Mouse (Mus musculus) MEL (cell line): ENCODE data around the gene Tsku. TPM values are rescaled to one million over a fixed set of nuclear protein-coding genes. Genes with fewer than 3 reads are reported as not detected.

Experiments used
- DNase-seq: peaks from one replicate; pipeline ENCODE4 v3.0.0; 2011; ENCODE audit warnings: low read depth, low spot score
- H3K27ac ChIP-seq: 2 replicates; pipeline ENCODE4 v1.5.1; 2012; ENCODE audit warnings: low read depth, mild to moderate bottlenecking, control low read depth, low read length, moderate library complexity; ENCODE audit not compliant: control insufficient read depth
- H3K27me3 ChIP-seq, 2 experiments: fragments of 150-350 bp in 1 of 2; sonication (generic) in 1 of 2; 2 replicates each; pipeline ENCODE4 v1.6.1; 2012; ENCODE audit warnings: low read length in 2 of 2, mild to moderate bottlenecking in 2 of 2, improper control_type of control experiment in 1 of 2, moderate library complexity in 1 of 2; ENCODE audit not compliant: insufficient read depth in 2 of 2, control insufficient read depth in 1 of 2
- H3K36me3 ChIP-seq, 2 experiments: 2 replicates each; pipeline ENCODE4 v1.6.1; 2012 to 2014; ENCODE audit warnings: low read length in 2 of 2, improper control_type of control experiment in 1 of 2, inconsistent platforms in 1 of 2, mild to moderate bottlenecking in 1 of 2; ENCODE audit not compliant: insufficient read depth in 2 of 2, control insufficient read depth in 1 of 2
- H3K4me1 ChIP-seq, 2 experiments: fragments of 150-350 bp in 1 of 2; sonication (generic) in 1 of 2; 2 replicates each; pipeline ENCODE4 v1.6.1; 2012; ENCODE audit warnings: low read length in 2 of 2, improper control_type of control experiment in 1 of 2, mild to moderate bottlenecking in 1 of 2; ENCODE audit not compliant: insufficient read depth in 2 of 2, control insufficient read depth in 1 of 2
- H3K4me3 ChIP-seq, 2 experiments: fragments of 150-350 bp in 1 of 2; sonication (generic) in 1 of 2; 2 replicates each; pipeline ENCODE4 v1.5.1; 2012; ENCODE audit warnings: low read depth in 2 of 2, low read length in 2 of 2, mild to moderate bottlenecking in 2 of 2, moderate library complexity in 2 of 2, control low read depth in 1 of 2, improper control_type of control experiment in 1 of 2; ENCODE audit not compliant: control insufficient read depth in 1 of 2, insufficient read depth in 1 of 2
- H3K79me2 ChIP-seq: 2 replicates; pipeline ENCODE4 v1.6.1; 2012; ENCODE audit warnings: mild to moderate bottlenecking, low read length, moderate library complexity; ENCODE audit not compliant: control insufficient read depth, poor library complexity, insufficient read depth
- H3K9ac ChIP-seq: 2 replicates; pipeline ENCODE4 v1.6.1; 2012; ENCODE audit warnings: low read depth, mild to moderate bottlenecking, control low read depth, low read length, moderate library complexity; ENCODE audit not compliant: control insufficient read depth, poor library complexity, severe bottlenecking
- H3K9me3 ChIP-seq: fragments of 150-350 bp; sonication (generic); replicated peaks from 2 replicates; pipeline ENCODE4 v1.6.1; 2012; ENCODE audit warnings: mild to moderate bottlenecking, low read length, improper control_type of control experiment, moderate library complexity; ENCODE audit not compliant: insufficient read depth
- CHD2 ChIP-seq: IDR thresholded peaks from 2 replicates; pipeline ENCODE4 v1.6.1; 2011; ENCODE audit warnings: low read length, improper control_type of control experiment
- CTCF ChIP-seq, 3 experiments: IDR thresholded peaks in 2 of 3; conservative IDR thresholded peaks in 1 of 3; 2 replicates each; pipeline ENCODE4 v1.5.1; 2011 to 2012; ENCODE audit warnings: low read length in 3 of 3, low read depth in 2 of 3, mild to moderate bottlenecking in 2 of 3, improper control_type of control experiment in 1 of 3, inconsistent platforms in 1 of 3, mixed read lengths in 1 of 3, moderate library complexity in 1 of 3; ENCODE audit not compliant: control insufficient read depth in 1 of 3, insufficient read depth in 1 of 3, poor library complexity in 1 of 3, severe bottlenecking in 1 of 3
- ELF1 ChIP-seq: IDR thresholded peaks from 2 replicates; pipeline ENCODE4 v1.6.1; 2014; ENCODE audit warnings: low read depth, mild to moderate bottlenecking, inconsistent platforms, low read length, improper control_type of control experiment, moderate library complexity
- EP300 ChIP-seq, 2 experiments: IDR thresholded peaks; 2 replicates each; pipeline ENCODE4 v1.6.1; 2011; ENCODE audit warnings: improper control_type of control experiment in 2 of 2, low read length in 2 of 2, low read depth in 1 of 2, mild to moderate bottlenecking in 1 of 2
- ETS1 ChIP-seq: IDR thresholded peaks from 2 replicates; pipeline ENCODE4 v1.6.1; 2012; ENCODE audit warnings: low read depth, mild to moderate bottlenecking, inconsistent platforms, low read length, improper control_type of control experiment, moderate library complexity
- GATA1 ChIP-seq: IDR thresholded peaks from 2 replicates; pipeline ENCODE4 v1.6.1; 2011; ENCODE audit warnings: low read depth, low read length, improper control_type of control experiment
- JUND ChIP-seq: IDR thresholded peaks from 2 replicates; pipeline ENCODE4 v1.6.1; 2011; ENCODE audit warnings: low read depth, mild to moderate bottlenecking, improper control_type of control experiment, low read length
- KAT2A ChIP-seq: conservative IDR thresholded peaks from 2 replicates; pipeline ENCODE4 v1.6.1; 2012; ENCODE audit warnings: low read depth, low read length, improper control_type of control experiment, inconsistent platforms
- MAFK ChIP-seq: IDR thresholded peaks from 2 replicates; pipeline ENCODE4 v1.6.1; 2011; ENCODE audit warnings: low read depth, mild to moderate bottlenecking, low read length, improper control_type of control experiment, borderline replicate concordance
- MAZ ChIP-seq: IDR thresholded peaks from 2 replicates; pipeline ENCODE4 v1.6.1; 2012; ENCODE audit warnings: low read depth, mild to moderate bottlenecking, inconsistent platforms, low read length, improper control_type of control experiment
- MEF2A ChIP-seq: IDR thresholded peaks from 2 replicates; pipeline ENCODE4 v1.6.1; 2014; ENCODE audit warnings: low read depth, mild to moderate bottlenecking, inconsistent platforms, low read length, improper control_type of control experiment; ENCODE audit not compliant: poor library complexity, insufficient replicate concordance, severe bottlenecking; ENCODE audit errors: extremely low read depth
- MYB ChIP-seq: IDR thresholded peaks from 2 replicates; pipeline ENCODE4 v1.6.1; 2011; ENCODE audit warnings: mild to moderate bottlenecking, low read depth, low read length, improper control_type of control experiment
- NRF1 ChIP-seq: IDR thresholded peaks from 2 replicates; pipeline ENCODE4 v1.6.1; 2014; ENCODE audit warnings: low read depth, mild to moderate bottlenecking, inconsistent platforms, low read length, improper control_type of control experiment, moderate library complexity; ENCODE audit not compliant: poor library complexity, insufficient read depth, severe bottlenecking
- POLR2A ChIP-seq, 2 experiments: IDR thresholded peaks; 2 replicates each; pipeline ENCODE4 v1.6.1; 2011 to 2012; ENCODE audit warnings: low read length in 2 of 2, mild to moderate bottlenecking in 2 of 2, control low read depth in 1 of 2, improper control_type of control experiment in 1 of 2, low read depth in 1 of 2, moderate library complexity in 1 of 2; ENCODE audit not compliant: control insufficient read depth in 1 of 2, insufficient read depth in 1 of 2, poor library complexity in 1 of 2
- POLR2AphosphoS2 ChIP-seq: IDR thresholded peaks from 2 replicates; pipeline ENCODE4 v1.6.1; 2011; ENCODE audit warnings: low read length, improper control_type of control experiment
- RCOR1 ChIP-seq: IDR thresholded peaks from 2 replicates; pipeline ENCODE4 v1.6.1; 2012; ENCODE audit warnings: low read depth, mild to moderate bottlenecking, inconsistent platforms, low read length, improper control_type of control experiment
- TBP ChIP-seq: IDR thresholded peaks from 2 replicates; pipeline ENCODE4 v1.8.0; 2011; ENCODE audit warnings: low read depth, low read length, improper control_type of control experiment
- TCF12 ChIP-seq: IDR thresholded peaks from 2 replicates; pipeline ENCODE4 v1.6.1; 2014; ENCODE audit warnings: low read depth, mild to moderate bottlenecking, inconsistent platforms, low read length, improper control_type of control experiment, moderate library complexity
- UBTF ChIP-seq: IDR thresholded peaks from 2 replicates; pipeline ENCODE4 v1.6.1; 2012; ENCODE audit warnings: low read depth, mild to moderate bottlenecking, inconsistent platforms, low read length, improper control_type of control experiment, moderate library complexity, borderline replicate concordance; ENCODE audit not compliant: insufficient read depth
- USF2 ChIP-seq, 2 experiments: IDR thresholded peaks; 2 replicates each; pipeline ENCODE4 v1.6.1; 2011 to 2012; ENCODE audit warnings: improper control_type of control experiment in 2 of 2, low read length in 2 of 2, borderline replicate concordance in 1 of 2, inconsistent platforms in 1 of 2, low read depth in 1 of 2, mild to moderate bottlenecking in 1 of 2; ENCODE audit not compliant: insufficient read depth in 1 of 2
- ZC3H11A ChIP-seq: IDR thresholded peaks from 2 replicates; pipeline ENCODE4 v1.6.1; 2012; ENCODE audit warnings: low read depth, mild to moderate bottlenecking, inconsistent platforms, low read length, improper control_type of control experiment
- ZKSCAN1 ChIP-seq: IDR thresholded peaks from 2 replicates; pipeline ENCODE4 v1.6.1; 2012; ENCODE audit warnings: low read depth, mild to moderate bottlenecking, inconsistent platforms, low read length, improper control_type of control experiment, moderate library complexity
- ZMIZ1 ChIP-seq: IDR thresholded peaks from 2 replicates; pipeline ENCODE4 v1.6.1; 2012; ENCODE audit warnings: low read depth, mild to moderate bottlenecking, inconsistent platforms, low read length, improper control_type of control experiment, moderate library complexity
- ZNF384 ChIP-seq: IDR thresholded peaks from 2 replicates; pipeline ENCODE4 v1.6.1; 2012; ENCODE audit warnings: low read depth, mild to moderate bottlenecking, inconsistent platforms, low read length, improper control_type of control experiment
- polyA plus RNA-seq, 2 experiments: library from polyadenylated mRNA; stranded (reverse) in 1 of 2; unstranded in 1 of 2; fragments of >175 nt in 1 of 2; fragments of >200 nt in 1 of 2; gene quantifications; 2 replicates each; pipeline versions ENCODE4 v1.2.1 to v1.2.4; 2012; ENCODE audit warnings: low replicate concordance in 2 of 2, low read depth in 1 of 2; ENCODE audit not compliant: insufficient read length in 2 of 2, insufficient read depth in 1 of 2, missing spikeins in 1 of 2
- total RNA-seq: library from RNA; depleted of rRNA; stranded (reverse); fragments of 300-350 nt; gene quantifications from 2 replicates; pipeline ENCODE4 v1.2.3, GENCODE M21; 2012

Tsku gene
- total and polyA plus RNA-seq, 3 experiments = 0.12 to 0.99 TPM; not detected in 1

- TF ChIP-seq CHD2 (no peak), MAFK (no peak), MYB (no peak), POLR2A (IDR thresholded peaks at IDR 0.05; ENCODE audit: control insufficient read depth in 1 of 2, insufficient read depth in 1 of 2, low read depth in 1 of 2, low read length in 2 of 2, poor library complexity in 1 of 2) (no peak), ELF1 (0 out of 2 replicates have a peak, but pooled peaks have one; percentile 19), NRF1 (no peak), RCOR1 (no peak), TCF12 (no peak), ZKSCAN1 (no peak), MAZ (no peak), ZC3H11A (no peak), ZNF384 (no peak), UBTF (no peak), TBP (0 out of 2 replicates have a peak, but pooled peaks have one; percentile 14)
Measured at GRCm38 (mm10) chr7:98308607-98309218, 52.4 kb downstream of the Tsku start (continued).

- Histone ChIP-seq H3K9ac (peak overlapping the region; percentile 94), H3K9me3 (no peaks in the 10 kb centered on the region), H3K4me3 (peak overlapping the region; percentile 96 to 100), H3K27ac (peak overlapping the region; percentile 67), H3K4me1 (peaks cover 6 to 21% of the 10 kb centered on the region in 2 experiments; a peak in 3 of 4 replicates), H3K27me3 (no peaks in the 10 kb centered on the region), H3K79me2 (peaks cover 26% of the 10 kb centered on the region), H3K36me3 (peaks cover 2 to 28% of the 10 kb centered on the region in 2 experiments; a peak in 3 of 4 replicates)
- no peak for TF ChIP-seq EP300 (IDR thresholded peaks at IDR 0.05; ENCODE audit: low read depth in 1 of 2, low read length in 2 of 2)
- no peak for TF ChIP-seq JUND
- no peak for TF ChIP-seq UBTF
- no peak for TF ChIP-seq USF2 (IDR thresholded peaks at IDR 0.05; ENCODE audit: borderline replicate concordance in 1 of 2, insufficient read depth in 1 of 2, low read depth in 1 of 2, low read length in 2 of 2)
- TF ChIP-seq GATA1 = no peak
- TF ChIP-seq POLR2AphosphoS2 = no peak
- no peak for TF ChIP-seq ZMIZ1
- no peak for TF ChIP-seq MEF2A
- no peak for TF ChIP-seq ETS1
- no peak for TF ChIP-seq CTCF (IDR thresholded peaks at IDR 0.05 in 2 of 3, conservative IDR thresholded peaks at IDR 0.05 in 1 of 3; ENCODE audit: control insufficient read depth in 1 of 3, insufficient read depth in 1 of 3, low read depth in 2 of 3, low read length in 3 of 3, poor library complexity in 1 of 3, severe bottlenecking in 1 of 3)
- no peak for TF ChIP-seq NRF1
- no peak for TF ChIP-seq KAT2A
- DNase-seq = peak; percentile 71
Measured at GRCm38 (mm10) chr7:98307921-98308606, 53.1 kb downstream of the Tsku start.
